ENCODE assay signal across 8 mouse cellular contexts in the genomic region with DNA sequence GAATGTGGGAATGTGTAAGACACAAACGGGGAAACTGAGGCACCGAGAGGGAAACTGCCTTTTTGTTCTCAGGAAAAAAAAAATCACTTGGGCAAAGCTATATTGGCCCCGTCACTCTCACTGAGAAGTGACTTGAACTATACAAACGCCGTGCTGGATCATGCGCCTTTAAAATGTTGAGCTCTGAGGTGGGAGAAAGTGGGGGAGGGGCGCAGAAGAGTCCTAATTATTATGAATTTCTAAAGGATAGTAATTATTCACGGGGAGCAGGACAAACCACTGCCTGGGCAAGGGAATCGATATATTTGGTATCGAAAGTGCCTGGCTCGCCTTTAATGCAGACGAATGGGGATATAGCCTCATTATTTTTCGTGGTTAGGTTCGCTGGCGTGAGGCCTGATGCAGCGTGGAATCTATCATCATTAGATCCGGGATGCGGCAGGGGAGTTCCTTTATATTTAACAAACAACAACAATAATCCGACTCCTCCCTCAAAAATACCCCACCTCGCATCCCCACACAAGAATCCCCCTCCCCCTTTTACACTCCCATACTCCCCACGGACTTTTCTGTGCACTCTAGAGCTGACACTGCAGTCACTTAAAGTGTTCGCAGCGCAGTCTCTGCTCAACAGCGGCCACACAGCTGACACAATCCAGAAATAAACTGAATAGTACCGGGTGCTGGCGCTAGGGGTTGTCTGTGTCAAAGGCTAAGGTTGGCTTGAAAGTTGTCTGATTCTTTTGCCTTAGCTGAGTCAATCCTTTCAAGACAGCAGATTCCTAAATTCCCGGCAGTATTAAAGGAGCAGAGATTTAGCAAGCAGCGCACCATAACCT. TPM values are rescaled to one million over a fixed set of nuclear protein-coding genes. Genes with fewer than 3 reads are reported as not detected.
DNase-seq lines count a peak whose midpoint lies in the region; ATAC-seq lines count a peak whose summit lies in the region.

No protein-coding gene starts in this region.

- H3K27me3 ChIP-seq in forebrain, embryonic 11.5 days (ENCODE audit: control insufficient read depth, insufficient read depth, low read length): peaks cover 29% of the 10 kb centered on the region

- H3K9me3 ChIP-seq in forebrain, embryonic 11.5 days (ENCODE audit: control insufficient read depth, low read length): no peaks in the 10 kb centered on the region

- H3K36me3 ChIP-seq in forebrain, embryonic 11.5 days (ENCODE audit: control insufficient read depth, insufficient read depth, low read length): no peaks in the 10 kb centered on the region

- whole genome bisulfite sequencing in forebrain, embryonic 11.5 days: 2% methylated on average over 28 of the region's 28 CpGs

- peak; percentile 55 for ATAC-seq in forebrain, embryonic 11.5 days (replicated peaks; ENCODE audit: low FRiP score)

- peak overlapping the region; percentile 52 for H3K4me2 ChIP-seq in forebrain, embryonic 11.5 days (ENCODE audit: low read depth, low read length, severe bottlenecking)

- H3K27ac ChIP-seq in forebrain, embryonic 11.5 days (ENCODE audit: low read depth, low read length): no peak overlapping the region

- peaks cover 7% of the 10 kb centered on the region; the same call in 1 of the 2 replicates for H3K4me1 ChIP-seq in forebrain, embryonic 11.5 days (replicated peaks; ENCODE audit: control insufficient read depth, insufficient read depth, low read length)

- H3K9ac ChIP-seq in forebrain, embryonic 11.5 days (ENCODE audit: low read length): no peak overlapping the region; the same call in 1 of the 2 replicates

- peak overlapping the region; percentile 26 for H3K4me3 ChIP-seq in forebrain, embryonic 11.5 days (ENCODE audit: low read depth, low read length)

- DNase-seq in kidney, adult 9 months: peak; percentile 30
- DNase-seq in kidney, adult 18-20 months: no peak
- DNase-seq in adrenal gland, postnatal 36 days: peak; percentile 35 to 55
- DNase-seq in forebrain, embryonic 11.5 days (ENCODE audit: low spot score): peak; percentile 69
- peak; percentile 21 to 37 for DNase-seq in kidney, postnatal 25 days
- DNase-seq in right cerebral cortex, postnatal 14 days: peak; percentile 22
- no peak for DNase-seq in natural killer cell, adult 2 months (ENCODE audit: low spot score in 2 of 2)
- DNase-seq in testis, postnatal 10 days (ENCODE audit: low spot score): no peak

RNA-seq across cellular contexts. Expression of a gene that starts 10.1 kb away (rescaled TPM):
- total RNA-seq in adrenal gland, postnatal 36 days (2021): 1 to 10 TPM in 1 of 2 experiments, not detected in 1; 1.3 TPM
- polyA plus RNA-seq in forebrain, embryonic 11.5 days (2014; fragmentation: Nextera tagmentation; extraction: Ambion mirVana): 4.9 and 6.9 TPM in 2 replicates

Comparison
In these comparisons a context has a peak if more than half of its experiments do, and no peak if none do; other contexts are left out.
1. DNase-seq: peak in kidney, adult 9 months (single experiment), adrenal gland, postnatal 36 days (2 of 2), forebrain, embryonic 11.5 days (single experiment), kidney, postnatal 25 days (2 of 2) and right cerebral cortex, postnatal 14 days (single experiment); none in kidney, adult 18-20 months (single experiment), natural killer cell, adult 2 months (0 of 2) and testis, postnatal 10 days (single experiment).